Mouse (Mus musculus) lung, postnatal 10 days (tissue): ENCODE measurements around the gene Mex3d.

Source experiments
- DNase-seq: peaks from one replicate; pipeline ENCODE4 v3.0.0; 2021

The Mex3d gene

GRCm38 (mm10) chr10:80387522-80387959 lies at the start of gene Mex3d:
Mex3d (minus strand) TSS chr10:80387659.
- DNase-seq: peak; percentile 85

GRCm38 (mm10) chr10:80436276-80436675 lies 48.8 kb upstream of the Mex3d start:
- DNase-seq: peak; percentile 58

DNA sequence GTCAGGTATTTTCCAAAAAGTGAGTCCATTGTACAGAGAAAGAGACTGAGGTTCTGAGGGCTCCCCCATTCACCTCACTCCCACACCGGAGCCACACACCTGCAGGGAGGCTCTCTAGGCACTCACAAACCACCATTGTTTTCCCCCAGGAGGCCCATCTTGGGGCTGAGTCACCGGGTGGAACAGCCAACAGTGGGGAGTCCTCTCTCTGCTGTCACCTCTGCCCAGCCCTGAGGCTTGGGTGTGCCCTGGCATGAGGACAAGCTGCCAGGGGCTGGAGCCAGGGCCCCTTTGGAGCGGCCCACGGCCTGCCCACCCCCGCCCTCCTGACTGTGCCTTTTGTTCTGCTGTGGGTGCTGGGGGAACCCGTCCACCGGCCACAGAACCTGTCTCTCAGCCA lies 48.3 kb upstream of the Mex3d start:
- DNase-seq: no peak

DNA sequence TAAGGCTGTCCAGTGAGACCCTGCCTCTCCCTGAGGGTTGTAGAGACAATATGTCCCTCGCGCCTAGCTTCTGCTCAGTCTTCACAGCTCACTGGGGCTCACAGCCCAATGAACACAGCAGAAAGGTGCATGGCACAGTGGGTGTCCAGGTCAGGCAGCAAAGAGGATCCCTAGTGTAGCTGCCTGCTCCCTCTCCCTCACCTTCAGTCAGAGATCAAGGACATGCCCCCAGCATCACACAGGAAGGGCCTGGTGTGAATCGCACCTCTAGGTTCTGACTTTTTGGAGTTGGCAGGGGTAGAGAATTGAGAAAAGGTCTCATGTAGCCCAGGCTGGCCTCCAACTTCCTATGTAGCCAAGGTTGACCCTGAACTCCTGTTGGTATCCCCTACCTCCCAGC lies 47.4 kb upstream of the Mex3d start:
- DNase-seq: no peak

DNA sequence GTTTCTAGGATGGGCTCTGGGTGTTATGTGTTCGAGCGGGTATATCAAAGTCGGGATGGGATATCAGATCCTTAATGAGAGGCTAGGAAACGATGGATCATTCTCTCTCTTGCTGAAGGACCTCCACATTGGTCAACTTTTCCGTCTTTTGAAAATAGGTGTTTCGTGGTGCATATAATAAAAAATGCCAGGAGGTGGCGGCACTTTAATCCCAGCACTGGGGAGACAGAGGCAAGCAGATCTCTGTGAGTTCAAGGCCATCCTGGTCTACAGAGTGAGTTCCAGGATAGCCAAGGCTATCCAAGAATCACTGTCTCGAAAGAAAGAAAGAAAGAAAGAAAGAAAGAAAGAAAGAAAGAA lies 46.8 kb upstream of the Mex3d start:
- DNase-seq: no peak

DNA sequence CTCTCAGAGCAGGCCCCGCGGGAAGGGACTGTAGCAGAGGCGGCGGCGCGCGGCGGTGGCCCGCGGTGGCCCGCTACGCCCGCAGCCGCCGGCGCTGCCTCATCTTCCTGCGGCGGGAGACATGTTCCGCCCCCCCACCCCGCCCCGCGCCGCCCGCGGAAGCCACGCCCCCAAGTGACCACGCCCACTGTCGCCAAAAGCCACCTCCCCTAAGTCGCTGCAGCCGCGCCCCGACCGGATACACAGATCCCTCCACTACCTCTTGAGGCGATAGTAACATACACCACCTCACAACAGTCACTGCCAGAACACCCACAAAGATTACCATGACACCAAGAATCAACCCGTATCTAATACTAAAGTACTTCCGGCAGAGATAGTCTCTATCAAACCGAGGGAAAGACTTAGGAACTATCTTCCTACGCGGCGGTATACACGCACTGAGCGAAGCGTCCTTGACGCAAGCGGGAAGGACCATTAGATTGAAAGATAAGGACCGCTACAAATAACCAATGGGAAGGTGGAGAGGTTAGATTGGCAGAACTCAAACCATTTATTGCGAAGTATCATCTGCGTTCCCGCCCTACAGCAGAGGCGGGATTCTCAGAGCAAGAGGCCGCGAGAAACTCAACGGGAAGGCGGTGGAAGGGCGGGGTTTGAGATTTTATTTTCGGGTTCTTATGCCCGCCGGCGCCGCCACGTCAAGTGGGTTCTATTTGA lies 46.2 kb upstream of the Mex3d start, which contains the start of gene Tcf3:
TSS of gene Tcf3 (minus strand) at position 135 of the 720 bp plus-strand sequence.
- DNase-seq: peak; percentile 98

DNA sequence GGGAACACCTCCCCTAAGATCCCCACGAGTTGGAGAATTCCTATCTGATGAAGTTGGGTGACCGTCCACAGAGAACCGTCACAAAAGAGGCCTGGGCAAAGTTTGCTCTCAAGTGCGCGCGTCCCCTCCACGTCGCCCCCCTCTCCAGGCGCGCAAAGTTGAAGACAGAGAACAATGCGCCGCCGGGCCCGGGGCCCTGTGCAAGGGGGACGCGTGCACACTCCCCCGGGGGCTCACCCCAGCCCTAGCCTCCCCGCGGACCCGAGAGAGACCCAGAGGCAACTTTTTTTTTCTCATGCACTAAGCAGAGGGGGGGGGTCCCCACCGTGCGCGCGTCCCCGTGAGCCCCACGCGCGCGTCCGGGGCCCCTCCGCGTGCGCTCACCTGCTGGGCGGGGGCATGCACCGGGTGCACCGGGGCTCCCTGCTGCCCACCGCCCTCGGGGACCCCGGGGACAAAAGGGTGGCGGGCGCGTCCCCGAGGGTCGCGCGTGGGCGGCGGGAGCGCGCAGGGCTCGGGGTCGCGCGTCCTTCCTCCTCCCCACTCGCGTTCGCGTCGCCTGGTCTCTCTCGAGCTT lies 45.6 kb upstream of the Mex3d start:
- DNase-seq: peak; percentile 64

- DNase-seq: no peak
Measured at GRCm38 (mm10) chr10:80432387-80432785, 44.9 kb upstream of the Mex3d start.

DNA sequence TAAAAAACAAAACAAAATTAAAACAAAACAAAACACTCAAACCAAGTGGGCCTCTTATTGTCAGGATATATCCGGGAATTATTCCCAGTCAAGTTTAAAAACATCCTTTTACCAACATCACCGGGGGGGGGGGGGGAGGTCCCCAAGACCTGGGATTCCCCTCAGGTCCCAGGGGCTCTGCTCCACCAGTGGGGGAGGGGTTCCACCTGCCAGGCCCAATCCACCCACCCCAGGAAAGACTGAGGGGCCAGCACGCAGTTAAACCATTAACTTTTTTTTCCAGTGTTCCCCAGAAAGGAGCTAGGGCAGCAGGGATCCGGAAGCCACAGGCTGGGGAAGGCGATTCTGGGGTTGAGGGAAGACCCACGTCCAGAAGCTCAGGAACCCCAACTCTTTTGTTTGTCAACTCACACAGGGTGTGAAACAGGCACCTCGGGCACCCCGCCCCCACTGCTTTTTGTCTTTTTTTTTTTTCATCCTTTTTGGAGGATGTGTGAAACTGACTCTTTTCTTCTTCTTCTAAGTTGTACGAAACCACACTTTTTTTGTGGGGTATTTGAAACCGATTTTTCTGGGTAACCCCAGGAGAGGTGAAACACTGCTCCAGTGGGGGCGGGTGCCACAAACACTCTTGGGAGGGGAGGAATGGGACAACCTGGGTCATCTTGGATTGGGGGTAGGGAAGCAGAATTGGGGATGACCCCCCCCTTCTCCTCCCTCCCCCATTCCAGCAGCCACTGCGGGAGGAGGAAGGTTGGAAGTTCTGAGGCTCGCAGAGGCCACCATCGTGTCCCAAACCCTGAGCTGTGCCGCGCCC lies 44.3 kb upstream of the Mex3d start:
- DNase-seq: no peak

DNA sequence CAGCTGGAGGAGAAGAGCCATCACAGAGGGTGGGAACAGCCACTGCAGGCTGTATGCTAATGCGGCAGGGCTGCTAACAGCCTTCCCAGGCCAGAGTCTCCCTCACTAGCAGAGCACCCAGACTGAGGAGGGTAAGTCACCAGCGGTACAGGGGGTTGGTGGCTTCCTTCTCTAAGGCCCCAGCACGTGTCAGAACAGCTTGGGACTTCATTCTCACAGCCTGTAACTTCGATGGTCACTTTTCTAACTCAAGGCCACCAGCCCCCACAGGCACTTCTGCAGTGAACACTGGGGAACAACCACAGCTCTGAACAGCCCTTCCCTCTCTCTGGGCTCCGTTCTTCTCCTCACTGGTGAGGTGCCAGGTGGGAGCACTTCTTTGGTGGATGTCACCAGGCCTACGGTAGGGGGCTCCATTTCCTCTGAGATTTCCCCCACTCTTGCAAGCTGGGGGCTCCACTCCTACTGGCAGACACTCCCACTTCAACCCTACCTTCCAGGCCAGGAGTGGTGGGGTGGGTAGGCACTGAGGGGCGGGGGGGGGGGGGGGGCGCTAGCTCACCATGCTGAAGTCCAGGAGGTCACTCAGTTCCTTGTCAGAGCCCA lies 43.0 kb upstream of the Mex3d start:
- DNase-seq: no peak

GRCm38 (mm10) chr10:80429800-80430199 lies 42.3 kb upstream of the Mex3d start:
- no peak for DNase-seq

DNA sequence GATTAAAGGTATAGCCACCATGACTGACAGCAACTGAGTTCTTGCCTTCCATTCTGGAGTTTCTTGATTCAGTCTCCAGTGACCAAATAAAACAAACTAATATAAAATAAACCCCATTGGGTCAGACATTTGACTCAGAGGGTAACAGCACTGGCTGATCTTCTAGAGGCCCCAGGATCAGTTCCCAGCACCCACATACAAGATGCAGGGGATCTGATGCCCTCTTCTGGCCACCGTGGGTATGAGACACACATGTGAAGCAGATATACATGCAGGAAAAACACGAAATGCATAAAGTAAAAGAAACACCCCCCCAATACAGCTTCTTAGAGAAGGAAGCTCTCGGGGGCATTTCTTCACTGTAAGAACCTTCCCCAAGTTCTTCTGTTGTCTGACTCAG lies 37.6 kb upstream of the Mex3d start:
- DNase-seq: no peak

DNA sequence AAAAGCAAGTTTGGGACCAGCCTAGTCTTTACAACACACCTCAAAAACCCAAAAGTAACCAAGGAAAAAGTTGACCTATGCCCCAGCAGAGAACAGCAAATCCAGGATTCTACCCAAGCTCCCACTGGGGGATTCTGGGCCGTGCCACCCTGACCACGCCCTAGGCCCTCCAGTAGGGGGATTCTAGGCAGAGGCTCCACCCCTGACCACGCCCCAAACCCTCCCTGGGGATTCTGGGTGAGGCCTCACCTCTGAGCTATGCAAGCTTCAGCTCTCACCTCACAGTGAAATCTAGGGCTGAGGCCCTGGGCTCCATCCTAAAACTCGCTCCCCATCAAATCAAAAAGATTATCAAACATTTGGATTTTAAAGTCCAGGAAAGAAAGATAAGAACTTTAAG lies 36.1 kb upstream of the Mex3d start:
- DNase-seq: peak; percentile 63

- no peak for DNase-seq
Measured at GRCm38 (mm10) chr10:80421651-80422472, 34.4 kb upstream of the Mex3d start.

DNA sequence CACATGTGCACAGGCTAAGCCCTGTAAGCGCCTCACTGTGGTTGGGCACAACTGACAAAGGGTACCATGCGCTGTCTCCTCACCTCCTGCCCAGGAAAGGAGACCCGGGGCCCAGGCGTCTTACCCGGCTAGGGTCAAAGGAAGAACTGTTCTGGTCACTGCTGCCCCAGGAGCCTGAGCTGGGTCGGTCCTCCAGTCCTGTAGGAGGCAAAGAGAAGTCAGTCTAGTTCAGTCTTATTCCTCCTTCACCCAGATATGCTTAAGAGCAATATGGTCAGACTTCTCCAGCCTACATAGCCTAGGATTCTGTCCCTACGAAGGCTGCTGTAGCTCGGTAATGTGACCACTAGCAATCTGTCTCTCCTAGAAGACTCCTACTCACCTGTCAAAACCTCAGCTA lies 33.7 kb upstream of the Mex3d start:
- no peak for DNase-seq

DNA sequence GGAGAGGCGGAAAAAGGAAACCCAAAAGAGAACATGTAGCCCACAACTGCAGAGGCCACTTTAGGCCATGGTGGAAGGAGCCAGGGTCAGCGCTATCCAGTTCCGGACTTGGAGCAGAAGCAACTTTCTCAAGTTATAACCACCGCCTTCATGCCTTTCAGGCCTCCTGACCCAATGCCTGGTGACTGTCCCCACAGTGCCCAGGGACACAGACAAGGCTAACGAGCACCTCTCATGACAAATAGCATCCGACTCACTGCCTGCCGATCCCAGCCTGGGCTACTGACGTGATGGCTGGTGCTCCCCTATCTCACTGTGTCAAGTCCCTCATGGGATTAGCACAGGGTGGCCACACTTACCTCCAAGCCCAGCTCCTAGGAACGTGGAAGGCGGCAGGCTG lies 33.3 kb upstream of the Mex3d start:
- no peak for DNase-seq

DNA sequence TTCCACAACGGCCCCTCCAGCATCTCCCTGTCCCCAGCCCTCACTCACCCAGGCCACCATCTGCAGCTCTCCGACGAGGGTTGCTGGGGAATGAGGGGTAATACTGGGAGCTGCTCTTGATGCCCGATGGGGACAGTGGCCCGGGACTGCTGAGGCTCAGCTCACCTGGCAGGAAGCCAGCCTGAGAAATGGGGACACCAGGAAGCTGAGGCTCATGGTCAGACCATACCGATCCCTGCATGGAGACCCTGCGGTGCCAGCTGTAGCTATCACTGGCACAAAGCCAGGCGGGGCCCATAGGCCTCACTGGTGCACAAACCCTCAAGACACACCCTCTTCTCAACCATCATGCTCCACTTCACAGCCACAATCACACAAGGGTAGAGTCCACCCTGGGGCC lies 32.0 kb upstream of the Mex3d start:
- no peak for DNase-seq

DNA sequence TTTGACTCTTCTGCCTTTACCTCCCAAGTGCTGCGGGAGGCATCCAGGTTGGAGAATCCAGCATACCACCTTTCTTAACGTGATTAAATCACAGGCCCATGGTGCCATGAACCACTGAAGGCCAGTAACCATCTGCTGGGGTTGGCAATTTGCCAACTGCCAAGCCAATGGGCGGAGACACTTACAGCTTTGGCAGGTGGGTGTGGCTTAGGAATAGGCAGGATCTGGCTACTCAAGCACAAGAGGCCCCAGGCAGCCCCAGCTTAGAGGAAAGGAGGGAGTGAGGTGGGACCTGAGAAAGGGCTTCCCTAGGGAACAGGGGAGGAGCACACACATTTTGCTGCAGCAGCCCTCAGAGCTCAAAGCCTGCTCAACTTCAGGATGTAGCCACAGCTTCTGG lies 30.9 kb upstream of the Mex3d start:
- DNase-seq: peak; percentile 58

DNA sequence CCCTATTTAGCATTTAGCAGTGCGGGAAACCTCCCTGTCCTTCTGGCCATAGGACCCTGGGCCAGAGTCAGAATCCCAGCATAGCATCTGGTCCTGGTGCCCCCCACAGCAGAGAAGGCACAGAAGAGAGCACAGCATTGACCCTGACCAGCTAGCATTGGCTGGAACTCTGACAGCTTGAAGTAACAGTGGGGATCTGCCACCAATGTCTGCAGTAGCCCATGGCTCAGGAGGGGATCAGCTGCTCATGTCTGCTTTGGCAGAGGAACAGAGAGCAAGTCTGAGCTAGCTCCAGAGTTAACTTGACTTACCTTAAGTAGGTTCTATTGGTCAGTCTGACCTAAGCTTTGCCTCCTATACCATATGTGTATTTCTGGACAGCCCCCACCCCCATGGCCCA lies 30.4 kb upstream of the Mex3d start:
- DNase-seq: no peak

- no peak for DNase-seq
Measured at GRCm38 (mm10) chr10:80417371-80417770, 29.9 kb upstream of the Mex3d start.

GRCm38 (mm10) chr10:80415566-80415965 lies 28.1 kb upstream of the Mex3d start:
- no peak for DNase-seq

DNA sequence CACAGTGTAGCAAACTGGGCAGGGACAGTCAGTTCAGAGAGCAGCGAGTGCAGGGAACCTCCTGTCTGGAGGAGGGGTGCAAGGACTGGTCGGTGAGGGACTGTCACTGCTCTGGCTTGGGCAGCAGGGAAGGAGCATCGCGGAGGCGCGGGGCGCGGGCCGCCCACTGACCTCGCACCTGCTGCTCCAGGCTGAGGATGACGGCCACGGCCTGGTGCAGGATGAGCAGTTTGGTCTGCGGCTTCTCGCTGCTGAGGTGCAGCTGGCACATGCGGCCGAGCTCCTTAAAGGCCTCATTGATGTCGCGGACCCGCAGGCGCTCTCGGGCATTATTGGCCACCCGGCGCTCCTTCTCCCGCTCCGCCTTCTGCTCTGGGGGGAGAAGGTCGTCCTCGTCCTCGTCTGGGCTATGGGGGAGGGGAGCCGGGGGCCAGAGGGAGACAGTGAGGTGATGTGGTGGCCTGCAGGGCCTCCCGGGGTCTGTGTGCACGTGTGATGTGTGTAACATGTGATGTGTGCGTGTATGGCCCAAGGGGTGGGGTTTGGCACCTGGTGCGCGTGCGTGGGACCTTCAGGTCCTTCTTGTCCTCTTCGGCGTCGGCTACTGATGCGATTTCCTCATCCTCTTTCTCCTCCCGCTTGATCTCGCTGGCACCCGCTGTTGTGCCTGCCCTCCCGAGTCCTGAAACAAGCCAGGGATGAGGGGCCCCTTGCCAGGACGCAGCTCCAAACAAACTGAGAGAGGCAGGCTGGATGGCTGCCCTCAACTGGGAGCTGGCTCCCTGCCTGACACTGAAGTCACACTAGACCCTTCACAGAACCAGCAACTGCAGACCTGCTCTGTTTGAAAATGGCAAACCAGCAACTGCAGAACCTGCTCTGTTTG lies 25.4 kb upstream of the Mex3d start:
- DNase-seq: peak; percentile 91
